Mouse (Mus musculus): Measurements from ENCODE around the gene Crybb2. TPM values are rescaled to one million over a fixed set of nuclear protein-coding genes. Genes with fewer than 3 reads are reported as not detected.
A peak's percentile ranks its signal among the peaks of the same experiment; 100 is the strongest.
"Not testable (repeated sequence)": the region's sequence is repeated elsewhere in the genome, so short reads cannot be mapped to it uniquely, and the experiment has no call there.

Gene Crybb2
- total RNA-seq (2014; fragmentation: Nextera tagmentation) (not detected in 2 replicates), total RNA-seq (2017) (not detected in 2 replicates)

DNA sequence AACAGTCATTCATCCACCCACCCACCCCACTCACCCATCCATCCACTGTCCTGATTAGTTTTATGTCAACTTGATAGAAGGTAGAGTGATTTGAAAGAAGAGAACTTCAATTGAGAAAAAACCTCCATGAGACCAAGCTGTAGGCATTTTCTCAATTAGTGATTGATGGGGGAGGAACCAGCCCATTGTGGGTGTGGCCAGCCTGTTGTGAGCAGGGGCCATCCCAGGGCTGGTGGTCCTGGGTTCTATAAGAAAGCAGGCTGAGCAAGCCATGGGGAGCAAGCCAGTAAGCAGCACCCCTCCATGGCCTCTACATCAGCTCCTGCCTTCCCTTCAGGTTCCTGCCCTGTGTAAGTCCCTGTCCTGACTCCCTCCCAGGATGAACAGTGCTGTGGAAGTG lies at the start of gene Crybb2:
Gene Crybb2 (minus strand): TSS at position 101 of the 400 bp plus-strand sequence.
- ATAC-seq (replicated peaks; ENCODE audit: low FRiP score, low TSS enrichment, poor library complexity, severe bottlenecking) = no peak

DNA sequence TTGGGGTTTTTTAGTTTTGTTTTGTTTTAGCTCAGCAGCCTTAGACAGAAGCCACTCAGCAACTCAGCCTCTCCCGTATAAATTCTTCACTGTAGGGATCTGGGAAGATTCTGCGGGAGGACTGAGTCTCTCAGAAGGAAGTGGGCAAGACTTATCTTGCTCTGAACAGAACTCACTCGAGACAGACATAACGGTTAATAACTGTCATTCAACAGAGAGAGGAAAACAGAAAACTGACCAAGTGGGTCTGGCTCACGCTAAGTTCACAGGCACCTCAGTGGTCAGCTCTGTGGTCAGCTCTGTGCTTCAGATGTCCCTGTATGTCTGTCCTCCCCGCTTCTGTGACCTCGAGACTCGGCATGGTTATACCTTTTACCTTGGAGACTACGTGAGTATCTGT lies 49.4 kb upstream of the Crybb2 start:
- ATAC-seq (replicated peaks; ENCODE audit: low FRiP score, low TSS enrichment, poor library complexity, severe bottlenecking) = peak; percentile 13; the same call in 1 of the 2 replicates

DNA sequence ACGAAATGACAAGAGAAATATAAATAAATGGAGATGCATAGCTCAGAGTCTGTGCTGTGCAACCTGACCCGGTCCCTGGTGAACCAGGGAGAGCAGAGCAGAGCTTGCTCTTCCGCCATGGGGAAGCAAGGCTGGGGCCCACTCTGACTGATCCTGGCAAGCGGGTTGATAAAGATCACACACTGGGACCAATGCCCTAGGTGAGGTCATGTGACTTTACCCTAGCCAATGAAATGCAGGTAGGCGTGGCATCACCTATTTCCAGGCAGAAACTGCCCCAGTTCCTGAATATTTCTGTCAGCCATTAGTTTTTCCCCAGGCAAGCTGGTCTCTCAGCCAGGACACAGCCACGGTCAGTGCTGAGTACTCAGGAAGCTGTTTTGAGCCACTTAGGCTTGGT lies 48.8 kb upstream of the Crybb2 start:
- ATAC-seq (replicated peaks; ENCODE audit: low FRiP score, low TSS enrichment, poor library complexity, severe bottlenecking) = peak; percentile 77

DNA sequence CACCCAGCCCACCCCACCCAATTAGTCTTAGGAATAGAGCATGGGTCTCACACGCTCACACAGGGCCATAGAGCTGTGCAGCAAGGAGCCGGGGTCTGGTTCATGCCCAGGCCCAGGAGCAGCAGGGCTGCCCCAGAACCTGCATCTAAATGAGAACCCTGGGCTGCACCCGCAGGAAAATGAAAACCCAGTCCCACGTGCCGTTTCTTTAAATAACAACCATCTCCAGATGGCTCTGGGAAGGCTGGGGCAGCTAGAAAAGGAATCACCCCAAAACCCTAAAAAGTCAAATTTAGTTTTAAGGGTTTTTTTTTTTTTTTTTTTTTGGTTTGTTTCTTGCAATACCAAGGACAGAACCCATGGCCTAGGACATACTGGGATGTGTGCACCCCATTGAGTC lies 47.4 kb upstream of the Crybb2 start:
- ATAC-seq (replicated peaks; ENCODE audit: low FRiP score, low TSS enrichment, poor library complexity, severe bottlenecking) = no peak

DNA sequence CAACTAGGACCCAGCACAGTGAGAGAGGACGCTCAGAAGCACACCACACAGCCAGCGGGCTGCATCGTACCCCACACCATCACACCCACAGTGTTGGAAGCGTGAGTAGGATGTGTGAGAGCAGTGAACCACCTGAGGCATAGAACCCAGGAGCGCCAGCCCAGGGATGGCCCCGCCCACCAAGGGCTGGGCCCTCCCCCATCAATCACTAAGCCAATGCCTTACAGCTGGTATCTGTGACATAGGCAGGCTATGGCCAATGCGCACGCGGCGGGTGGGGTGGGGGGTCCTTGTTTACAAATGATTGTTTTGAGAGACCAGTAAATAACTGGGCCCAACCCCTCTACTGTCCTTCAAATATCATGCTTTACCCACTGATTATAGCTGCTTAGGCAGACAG lies 46.0 kb upstream of the Crybb2 start:
- ATAC-seq (replicated peaks; ENCODE audit: low FRiP score, low TSS enrichment, poor library complexity, severe bottlenecking) = no peak

DNA sequence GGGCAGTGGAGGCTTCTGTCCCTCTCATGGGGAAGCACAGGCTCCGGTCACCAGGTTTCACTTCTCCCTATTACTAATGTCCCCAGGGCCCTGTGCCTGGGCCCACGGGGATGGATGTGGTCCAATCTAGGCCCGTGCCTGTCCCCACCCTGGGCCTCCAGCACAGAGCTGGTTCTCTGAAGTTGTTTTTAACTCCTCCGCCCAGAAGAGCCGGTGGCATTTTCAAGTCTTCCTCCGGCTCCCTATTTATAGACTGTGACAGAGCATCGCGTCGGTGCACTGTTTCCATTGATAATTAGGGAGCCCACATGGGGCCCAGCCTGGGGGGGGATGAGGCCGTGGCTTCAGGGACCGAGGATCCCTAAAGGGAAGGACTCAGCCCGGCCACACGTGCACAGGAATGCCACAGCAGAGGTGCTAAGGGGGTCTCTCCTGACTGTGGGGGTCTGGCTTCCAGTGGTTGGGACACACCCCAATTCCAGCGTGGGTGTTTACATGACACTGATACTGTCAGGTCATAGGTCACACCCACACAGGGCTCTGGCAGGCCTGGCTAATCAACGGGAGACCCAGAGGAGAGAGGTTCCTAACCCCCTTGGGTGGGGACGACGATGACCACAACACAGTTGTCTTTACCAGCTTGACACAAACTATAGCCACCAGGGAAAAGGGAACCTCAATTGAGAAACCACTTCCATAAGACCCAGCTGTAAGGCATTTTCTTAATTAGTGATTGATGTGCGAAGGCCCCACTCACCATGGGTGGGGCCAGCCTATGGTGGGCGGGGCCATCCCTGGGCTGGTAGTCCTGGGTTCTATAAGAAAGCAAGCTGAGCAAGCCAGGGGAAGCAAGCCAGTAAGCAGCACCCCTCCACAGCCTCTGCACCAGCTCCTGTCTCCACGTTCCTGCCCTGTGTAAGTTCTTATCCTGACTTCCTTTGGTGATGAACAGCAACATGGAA lies 44.6 kb upstream of the Crybb2 start:
- 0 out of 2 replicates have a peak, but pooled peaks have one; percentile 11 for ATAC-seq (replicated peaks; ENCODE audit: low FRiP score, low TSS enrichment, poor library complexity, severe bottlenecking)

DNA sequence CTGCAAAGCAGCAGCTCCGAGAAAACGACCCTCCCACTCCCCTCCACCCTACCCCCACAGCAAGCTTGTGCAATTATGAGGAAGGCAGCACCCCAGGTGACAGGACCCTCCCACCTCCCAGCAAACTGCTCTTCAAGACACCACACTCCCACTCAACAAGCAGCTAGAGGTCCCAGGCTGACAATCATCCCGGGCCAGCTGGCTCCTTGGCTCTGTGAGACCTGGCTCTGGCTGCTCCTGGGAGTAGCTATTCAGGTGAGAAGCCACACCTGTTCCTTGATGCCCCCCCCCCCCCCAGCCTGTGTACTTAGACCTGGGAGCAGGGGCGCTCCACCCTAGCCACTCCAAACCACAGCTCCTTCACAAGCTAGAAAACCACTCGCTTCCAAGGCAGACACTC lies 43.2 kb upstream of the Crybb2 start:
- ATAC-seq (replicated peaks; ENCODE audit: low FRiP score, low TSS enrichment, poor library complexity, severe bottlenecking) = no peak

DNA sequence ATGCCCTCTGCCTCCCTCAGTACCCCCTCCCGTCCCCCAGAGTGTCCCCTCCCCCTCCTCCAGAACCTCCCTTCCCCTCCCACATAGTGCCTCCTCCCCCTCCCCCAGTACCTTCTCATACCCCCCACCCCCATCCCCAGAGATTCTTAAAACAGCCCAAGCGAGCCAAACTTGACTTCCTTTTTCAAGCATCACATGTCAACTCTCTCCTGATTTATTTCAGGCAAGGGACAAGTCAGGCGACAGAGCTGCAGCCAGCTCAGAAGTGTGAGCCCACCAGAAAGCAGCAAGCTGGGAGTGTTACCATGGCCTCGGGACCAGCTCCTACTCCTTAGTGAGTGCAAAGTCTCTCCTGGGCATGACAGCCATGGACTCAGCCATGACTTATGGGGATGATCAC lies 41.4 kb upstream of the Crybb2 start:
- ATAC-seq (replicated peaks; ENCODE audit: low FRiP score, low TSS enrichment, poor library complexity, severe bottlenecking) = no peak

DNA sequence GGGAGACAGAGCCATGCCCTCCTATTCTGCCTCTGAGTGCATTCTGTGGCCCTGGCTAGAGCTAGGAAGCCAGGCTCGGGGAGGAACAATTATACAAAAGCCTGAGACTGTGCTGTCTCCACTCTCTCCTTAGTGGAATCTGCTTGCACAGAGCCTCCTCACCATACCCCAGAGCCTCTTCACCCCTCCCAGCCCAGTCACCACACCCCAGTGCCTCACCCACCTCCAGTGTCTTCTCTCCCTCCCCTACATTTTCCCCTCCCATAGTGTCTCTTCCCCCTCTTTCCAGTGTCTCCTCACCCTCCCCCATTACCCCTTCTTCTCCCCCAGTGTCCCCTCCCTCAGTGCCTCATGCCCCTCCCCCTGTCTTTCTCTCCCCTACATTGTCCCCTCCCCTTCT lies 41.0 kb upstream of the Crybb2 start:
- peak; percentile 49; the same call in 1 of the 2 replicates for ATAC-seq (replicated peaks; ENCODE audit: low FRiP score, low TSS enrichment, poor library complexity, severe bottlenecking)

DNA sequence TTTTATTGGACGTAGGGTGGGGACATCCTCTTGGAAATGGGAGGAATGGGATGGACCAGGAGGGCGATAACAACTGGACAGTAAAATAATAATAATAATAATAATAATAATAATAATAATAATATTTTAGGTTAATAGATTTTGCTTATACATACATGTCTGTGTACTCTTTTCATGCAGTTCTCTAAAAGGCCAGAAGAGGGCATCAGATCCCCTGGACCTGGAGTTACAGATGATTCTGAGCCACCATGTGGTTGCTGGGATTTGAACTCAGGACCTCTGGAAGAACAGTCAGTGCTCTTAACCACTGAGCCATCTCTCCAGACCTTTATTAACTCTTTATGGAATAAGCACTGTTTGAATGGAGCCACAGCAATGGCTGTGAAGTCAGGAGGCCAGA lies 39.7 kb upstream of the Crybb2 start:
- ATAC-seq (replicated peaks; ENCODE audit: low FRiP score, low TSS enrichment, poor library complexity, severe bottlenecking) = not testable (repeated sequence)

DNA sequence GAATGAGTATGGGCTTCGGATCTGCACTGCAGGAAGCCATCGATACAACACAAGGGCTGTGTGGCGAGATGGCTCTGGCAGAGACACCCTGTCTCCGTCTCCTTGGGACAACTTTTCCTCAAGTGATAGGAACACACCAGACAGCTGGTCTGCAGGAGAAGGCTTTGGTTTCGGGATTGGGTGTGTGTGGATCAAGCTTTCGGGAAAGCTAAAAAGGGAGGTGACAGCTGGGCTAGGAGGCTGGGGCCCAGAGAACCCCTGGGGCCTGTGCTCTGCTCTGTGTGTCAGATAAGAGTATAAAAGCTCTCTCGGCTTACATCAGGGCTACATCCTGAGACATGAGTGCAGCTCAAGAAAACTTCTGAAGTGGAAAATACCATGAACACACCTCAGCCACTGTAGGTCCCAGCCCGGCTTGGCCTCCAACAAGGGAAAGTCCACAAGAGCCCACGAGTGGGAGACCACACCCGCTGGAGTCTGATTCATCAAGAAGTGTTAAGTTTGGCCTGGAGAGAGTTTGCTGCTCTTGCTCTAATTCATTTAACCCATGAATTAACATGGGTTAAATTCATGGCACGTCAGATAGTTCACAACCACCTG lies 38.3 kb upstream of the Crybb2 start:
- no peak for ATAC-seq (replicated peaks; ENCODE audit: low FRiP score, low TSS enrichment, poor library complexity, severe bottlenecking)

DNA sequence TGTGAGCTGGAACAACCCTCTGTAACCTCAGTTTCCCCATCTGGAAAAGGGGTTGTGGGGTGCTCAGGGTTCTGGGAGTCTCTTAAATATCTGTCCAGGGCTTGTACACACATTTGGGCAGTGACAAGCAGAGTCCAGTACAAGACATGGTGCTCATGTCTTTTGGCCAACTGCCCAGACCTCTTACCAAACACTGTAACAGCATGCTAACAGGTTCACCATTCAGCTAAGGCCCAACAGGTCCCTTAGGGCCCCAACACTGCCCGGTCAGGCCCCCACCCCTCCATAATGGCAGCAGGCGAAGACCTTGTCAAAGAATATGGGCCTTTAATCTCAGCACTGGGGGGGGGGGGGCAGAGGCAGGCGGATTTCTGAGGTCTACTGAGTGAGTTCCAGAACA lies 37.8 kb upstream of the Crybb2 start:
- no peak for ATAC-seq (replicated peaks; ENCODE audit: low FRiP score, low TSS enrichment, poor library complexity, severe bottlenecking)

DNA sequence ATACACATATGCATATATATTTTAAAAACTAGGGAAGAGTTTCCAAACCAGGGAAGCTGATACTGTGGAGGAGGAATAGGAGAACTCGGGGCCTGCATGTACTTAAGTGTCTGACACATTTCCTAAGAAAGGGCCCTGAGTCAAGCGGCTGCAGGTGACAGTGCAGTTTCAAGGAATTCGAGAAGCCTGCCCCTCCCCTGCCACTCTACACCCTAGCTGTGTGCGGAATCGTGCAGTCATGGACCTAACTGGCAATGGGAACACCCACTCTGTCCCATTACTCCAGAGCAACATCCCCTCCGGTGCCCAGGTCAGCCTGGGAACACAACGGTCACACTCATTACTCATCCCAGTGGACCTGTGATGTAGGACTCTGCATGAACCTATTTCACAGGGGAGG lies 36.7 kb upstream of the Crybb2 start:
- ATAC-seq (replicated peaks; ENCODE audit: low FRiP score, low TSS enrichment, poor library complexity, severe bottlenecking) = no peak

DNA sequence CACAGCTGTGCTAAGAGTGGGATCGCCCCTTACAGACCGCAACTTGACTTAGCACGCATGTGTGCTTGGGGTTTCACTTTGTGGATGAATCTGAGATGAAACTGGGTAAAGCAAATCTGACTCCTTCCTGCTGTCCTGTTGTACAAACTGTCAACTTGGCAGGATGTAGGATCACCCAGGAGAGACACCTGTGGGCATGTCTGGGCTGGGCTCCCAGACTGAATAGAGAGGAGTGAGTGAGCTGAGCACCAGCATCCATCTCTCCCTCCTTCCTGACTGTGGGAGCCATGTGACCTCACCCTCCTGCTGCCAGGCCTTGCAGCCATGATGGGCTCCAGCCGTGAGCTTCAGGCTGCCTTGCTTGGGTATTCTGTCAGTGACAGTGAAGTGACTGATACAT lies 35.6 kb upstream of the Crybb2 start:
- no peak for ATAC-seq (replicated peaks; ENCODE audit: low FRiP score, low TSS enrichment, poor library complexity, severe bottlenecking)

DNA sequence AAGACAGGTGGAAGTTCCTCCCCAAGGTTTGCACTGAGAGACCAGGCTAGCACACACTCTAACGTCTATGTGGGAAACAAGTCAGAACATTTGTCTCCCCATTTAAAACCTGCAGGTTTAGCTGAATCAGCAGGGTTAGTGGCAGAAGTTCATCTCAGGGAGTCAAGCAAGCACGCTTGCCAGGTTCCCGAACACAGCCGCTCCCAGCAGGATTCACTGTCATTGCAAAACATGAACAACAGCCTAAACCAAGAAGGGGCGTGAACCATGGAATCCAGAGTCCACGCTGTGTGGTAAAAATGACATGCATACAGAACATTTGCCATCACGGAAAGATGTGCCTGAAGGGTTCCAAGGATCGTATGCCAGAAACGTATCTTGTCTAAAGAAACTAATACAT lies 35.1 kb upstream of the Crybb2 start:
- ATAC-seq (replicated peaks; ENCODE audit: low FRiP score, low TSS enrichment, poor library complexity, severe bottlenecking) = no peak

DNA sequence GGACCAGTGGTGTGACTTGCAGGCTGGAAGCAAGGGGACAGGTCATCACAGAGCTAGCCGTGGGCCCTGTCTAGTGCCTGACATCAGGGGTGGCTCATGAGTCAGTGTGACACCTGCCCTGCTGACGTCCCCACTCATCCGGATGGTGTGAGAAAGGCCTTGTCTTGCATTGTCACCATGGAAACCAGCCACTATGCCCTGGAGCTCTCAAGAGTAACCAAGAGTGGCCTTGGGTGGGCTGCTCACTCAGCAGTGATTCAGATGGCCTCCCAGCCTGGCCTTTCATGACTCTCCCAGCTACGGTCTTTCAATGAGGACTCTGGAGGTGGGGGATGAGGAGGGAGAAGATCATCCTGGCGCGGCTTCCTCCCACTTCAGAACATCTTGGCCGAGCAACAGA lies 32.5 kb upstream of the Crybb2 start:
- no peak for ATAC-seq (replicated peaks; ENCODE audit: low FRiP score, low TSS enrichment, poor library complexity, severe bottlenecking)

DNA sequence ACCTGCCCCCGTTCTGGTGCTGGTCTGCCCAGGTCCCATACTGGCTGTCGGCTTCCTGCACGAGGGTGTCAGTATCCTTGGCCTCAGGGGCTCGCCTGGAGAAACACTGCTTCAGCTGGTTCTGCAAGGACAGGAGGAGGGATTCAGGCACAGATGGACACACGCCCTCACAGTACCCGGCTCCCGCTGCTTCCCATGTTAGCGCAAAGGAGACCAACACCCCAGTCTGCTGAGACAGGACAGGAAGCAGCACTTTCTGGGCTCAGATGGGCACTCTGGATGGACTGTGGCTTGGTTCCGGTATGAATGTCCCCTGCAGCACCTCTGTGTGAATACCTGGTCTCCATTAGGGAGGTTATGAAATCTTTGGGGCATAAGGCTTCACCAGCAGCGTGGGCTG lies 31.5 kb upstream of the Crybb2 start:
- ATAC-seq (replicated peaks; ENCODE audit: low FRiP score, low TSS enrichment, poor library complexity, severe bottlenecking) = no peak

DNA sequence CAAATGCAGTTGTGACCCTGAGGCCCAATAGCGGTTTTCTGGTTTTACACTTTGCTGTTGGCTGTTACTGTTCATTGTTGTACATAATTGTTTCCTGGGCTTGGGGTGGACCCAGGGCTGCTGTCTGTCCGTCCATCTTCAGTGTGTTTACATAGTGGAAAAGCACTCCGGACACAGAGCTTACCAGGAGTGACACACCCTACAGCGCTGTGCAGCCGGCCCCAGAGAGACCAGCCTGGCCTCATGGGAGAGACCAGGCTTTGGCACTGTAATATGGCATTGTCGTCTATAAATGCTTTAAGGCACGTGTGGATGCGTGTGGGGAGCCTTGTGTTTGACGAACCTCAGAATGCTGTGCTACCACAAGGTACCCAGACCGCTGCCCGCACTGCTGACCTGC lies 30.5 kb upstream of the Crybb2 start:
- no peak for ATAC-seq (replicated peaks; ENCODE audit: low FRiP score, low TSS enrichment, poor library complexity, severe bottlenecking)

DNA sequence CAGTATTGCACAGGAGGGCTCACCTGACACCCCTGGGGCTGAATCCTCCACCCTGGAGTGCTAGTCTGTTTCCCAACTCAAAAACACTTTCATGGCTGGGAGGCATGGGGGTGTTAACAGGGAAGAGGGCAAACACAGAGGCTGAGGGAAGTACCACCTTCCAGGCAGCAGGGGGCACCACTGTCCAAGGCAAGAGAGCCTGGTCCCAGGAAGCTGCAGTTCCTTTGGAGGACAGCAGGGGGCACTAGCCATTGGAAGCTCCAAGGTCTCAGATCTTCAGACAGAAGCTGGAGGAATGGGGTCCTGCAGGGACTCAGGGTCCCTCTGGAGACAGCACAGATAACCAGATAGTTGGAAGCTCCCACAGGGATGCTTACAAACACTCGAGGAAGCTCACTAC lies 29.6 kb upstream of the Crybb2 start:
- ATAC-seq (replicated peaks; ENCODE audit: low FRiP score, low TSS enrichment, poor library complexity, severe bottlenecking) = peak; percentile 83

DNA sequence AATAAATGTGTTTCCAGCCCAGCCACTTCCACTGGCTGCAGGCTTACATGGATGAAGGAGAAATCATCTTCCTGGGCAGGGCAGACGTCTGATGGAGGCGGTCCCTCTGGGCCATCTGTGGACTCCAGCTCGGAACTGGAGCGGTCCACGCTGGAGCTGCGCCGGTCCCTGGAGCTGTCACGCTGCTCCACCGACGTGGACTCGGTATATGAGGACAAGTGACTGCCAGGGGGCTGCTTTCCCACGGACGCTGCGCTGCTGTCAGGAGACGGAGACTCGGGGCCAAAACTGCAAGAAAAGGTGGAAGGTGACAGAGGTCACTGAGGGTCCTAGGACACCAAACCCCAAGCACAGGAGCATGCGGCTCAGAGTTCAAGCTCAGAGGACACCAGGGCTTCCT lies 27.6 kb upstream of the Crybb2 start:
- ATAC-seq (replicated peaks; ENCODE audit: low FRiP score, low TSS enrichment, poor library complexity, severe bottlenecking) = no peak

DNA sequence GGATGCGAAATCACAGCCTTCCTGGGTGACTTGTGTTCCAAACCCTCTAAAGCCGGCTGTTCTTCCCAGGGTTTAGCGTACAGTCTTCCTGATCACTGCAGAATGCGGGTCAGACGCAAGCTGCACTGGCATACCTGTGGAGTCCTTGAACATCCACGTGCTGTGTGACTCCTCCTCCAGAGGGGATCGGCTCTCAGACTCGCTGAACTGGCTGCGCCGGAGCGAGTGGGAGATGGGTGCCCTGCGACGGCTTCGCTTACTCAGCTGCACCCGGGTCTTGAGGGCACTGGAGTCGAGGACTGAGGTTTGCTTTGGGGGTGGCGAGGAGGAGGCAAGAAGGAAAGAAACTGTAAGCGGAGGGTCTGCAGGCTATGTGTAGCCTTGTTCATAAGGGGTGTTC lies 25.5 kb upstream of the Crybb2 start:
- no peak for ATAC-seq (replicated peaks; ENCODE audit: low FRiP score, low TSS enrichment, poor library complexity, severe bottlenecking)

All from megakaryocyte-erythroid progenitor cell, adult 5-6 weeks (primary cell).